Mouse (Mus musculus): ENCODE measurements around the gene Igll1.

DNA sequence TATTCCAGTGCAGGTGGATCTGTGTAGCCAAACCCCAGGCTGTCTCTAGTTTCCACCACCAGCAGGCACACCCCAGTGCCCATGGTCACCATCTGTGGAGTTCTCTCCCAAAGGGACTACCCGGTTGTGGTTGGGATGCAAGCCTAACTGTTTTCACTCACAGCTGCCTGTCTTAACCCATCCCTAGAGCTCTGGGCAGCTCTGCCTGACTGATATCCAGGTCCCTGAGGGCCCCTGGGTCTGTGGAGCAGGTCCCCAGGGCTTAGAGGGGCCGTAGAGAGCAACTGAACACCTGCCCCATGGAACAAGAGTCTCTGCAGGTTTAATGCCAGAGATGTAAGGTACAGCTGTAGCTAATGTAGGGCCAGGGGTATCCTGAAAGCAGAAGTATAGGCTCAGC is at the start of gene Igll1:
- TF ChIP-seq CTCF (IDR thresholded peaks at IDR 0.05; ENCODE audit: insufficient read depth, low read depth, low read length) (no peak), POLR2A (IDR thresholded peaks at IDR 0.05; ENCODE audit: insufficient read depth, low read depth, low read length) (no peak)

Measured in olfactory bulb, adult 2 months (tissue).